Mouse (Mus musculus) splenic B cell, adult 2 months (primary cell): ENCODE measurements at regions not wholly inside any gene's neighbourhood (a gene's known extent, or its start where the extent isn't known, plus 50 kb on each side); places are given as distances from the start of the nearest gene placed in this dataset.

Source experiments
- DNase-seq: peaks from one replicate; pipeline ENCODE4 v3.0.0-alpha.2; 2011; ENCODE audit warnings: low read depth, low spot score
- H3K27me3 ChIP-seq: 2 replicates; pipeline ENCODE4 v1.6.1; 2012; ENCODE audit warnings: mild to moderate bottlenecking, low read length, moderate library complexity, mixed read lengths; ENCODE audit not compliant: control insufficient read depth, poor library complexity, insufficient read depth, severe bottlenecking
- H3K36me3 ChIP-seq: 2 replicates; pipeline ENCODE4 v1.6.1; 2012; ENCODE audit warnings: mild to moderate bottlenecking, low read length, moderate library complexity, mixed read lengths; ENCODE audit not compliant: control insufficient read depth, poor library complexity, insufficient read depth, severe bottlenecking

DNA sequence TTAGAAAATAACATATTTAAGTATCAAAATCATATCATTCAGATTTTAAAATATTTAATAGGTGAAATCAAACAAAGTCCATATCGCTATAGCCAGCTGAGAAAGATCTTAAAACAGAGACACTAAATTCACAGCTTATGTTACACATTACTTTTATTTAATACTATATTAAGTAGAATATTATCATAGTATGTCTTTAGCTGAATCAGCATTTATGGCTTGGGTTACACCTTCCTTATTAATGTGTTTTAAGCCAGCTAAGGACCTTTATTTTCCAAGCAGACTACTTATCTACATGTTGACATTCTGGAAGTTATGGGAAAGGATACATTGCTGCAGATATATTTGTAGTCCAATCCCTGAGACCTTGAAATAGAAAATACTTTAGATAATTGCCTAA lies 684.9 kb upstream of the Adgrl4 start:
- H3K36me3 ChIP-seq: no peaks in the 10 kb centered on the region
- no peak for DNase-seq
- H3K27me3 ChIP-seq: no peaks in the 10 kb centered on the region

DNA sequence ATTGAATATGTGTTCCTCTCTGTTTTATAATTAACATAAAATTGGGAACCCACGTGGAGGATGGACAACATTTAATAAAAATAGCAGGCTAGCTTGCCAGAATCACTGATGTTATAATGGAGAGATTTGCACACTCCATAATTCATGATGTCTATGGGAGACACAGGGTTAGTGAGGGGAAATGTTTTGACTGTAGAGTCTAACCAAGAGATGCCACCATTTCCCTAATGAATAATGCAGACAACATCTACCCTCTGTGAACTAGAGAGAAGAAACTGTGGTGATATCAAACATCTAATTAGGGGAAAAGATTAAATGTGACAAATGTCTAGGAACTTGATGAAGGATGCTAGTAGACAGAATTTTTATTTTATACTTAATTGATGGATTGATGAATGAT lies 677.8 kb upstream of the Adgrl4 start:
- H3K27me3 ChIP-seq: no peaks in the 10 kb centered on the region
- DNase-seq: no peak

DNA sequence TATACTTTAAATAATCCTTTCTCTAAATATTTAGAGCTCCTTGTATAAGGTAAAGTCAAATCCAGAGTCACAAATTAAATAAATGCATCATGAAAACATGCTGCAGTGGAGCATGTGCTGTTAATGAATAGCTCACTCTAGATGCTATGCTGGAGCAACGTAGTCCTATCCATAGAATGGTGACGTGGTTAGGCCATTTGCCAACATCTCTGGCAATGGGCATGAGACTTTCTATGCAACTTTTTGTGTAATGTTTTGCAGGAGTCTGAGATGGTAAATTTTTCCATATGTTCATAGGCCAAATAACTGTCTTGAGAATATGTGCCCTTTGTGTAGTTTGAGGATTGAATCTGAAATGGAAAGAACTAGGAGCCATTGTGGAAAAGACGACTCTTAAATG lies 653.1 kb upstream of the Adgrl4 start:
- Histone ChIP-seq H3K27me3 (no peaks in the 10 kb centered on the region), H3K36me3 (no peaks in the 10 kb centered on the region)
- DNase-seq: no peak

More for the DNA sequence above, 677.8 kb upstream of the Adgrl4 start:
- H3K36me3 ChIP-seq: no peaks in the 10 kb centered on the region

DNA sequence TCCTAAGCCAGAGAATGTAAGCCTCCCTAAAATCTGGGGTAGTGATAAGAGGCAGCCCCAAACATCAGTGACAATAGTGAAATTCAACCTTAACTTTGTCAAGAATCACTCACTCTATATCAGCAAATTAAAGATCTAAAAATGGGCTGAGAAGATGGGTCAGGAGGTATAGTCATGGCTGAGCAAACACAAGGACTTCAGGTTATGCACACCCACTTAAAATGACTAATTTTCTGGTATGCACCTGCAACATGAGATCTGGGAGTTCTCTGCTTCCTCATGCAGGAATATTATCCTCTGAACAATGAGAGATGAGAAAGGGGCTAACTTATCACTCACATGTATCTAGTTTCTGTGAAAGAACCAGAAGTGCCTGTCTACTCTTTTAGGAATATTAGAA lies 619.9 kb upstream of the Adgrl4 start:
- H3K27me3 ChIP-seq: no peaks in the 10 kb centered on the region
- no peak for DNase-seq

DNA sequence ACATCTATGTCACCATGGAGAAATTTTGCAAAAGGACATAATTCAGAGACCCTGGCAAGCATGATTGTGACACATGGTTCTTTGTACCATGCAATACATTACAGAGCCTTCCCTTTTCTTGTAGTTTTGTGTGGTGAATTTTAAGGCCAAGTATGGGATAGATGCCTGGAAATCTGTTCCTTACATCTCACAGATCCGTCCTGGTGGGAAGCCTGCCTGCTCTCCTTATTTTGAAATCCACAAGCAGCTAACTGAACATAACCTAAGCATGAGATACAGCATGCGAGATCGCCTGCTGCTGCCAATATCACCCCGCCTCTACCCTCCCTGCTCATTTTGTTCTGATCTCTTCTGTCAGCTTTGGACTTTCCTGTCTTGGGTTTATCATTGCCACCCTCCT lies 618.3 kb upstream of the Adgrl4 start:
- Histone ChIP-seq H3K36me3 (no peaks in the 10 kb centered on the region), H3K27me3 (no peaks in the 10 kb centered on the region)
- no peak for DNase-seq

More for the DNA sequence above, 619.9 kb upstream of the Adgrl4 start:
- no peaks in the 10 kb centered on the region for H3K36me3 ChIP-seq

DNA sequence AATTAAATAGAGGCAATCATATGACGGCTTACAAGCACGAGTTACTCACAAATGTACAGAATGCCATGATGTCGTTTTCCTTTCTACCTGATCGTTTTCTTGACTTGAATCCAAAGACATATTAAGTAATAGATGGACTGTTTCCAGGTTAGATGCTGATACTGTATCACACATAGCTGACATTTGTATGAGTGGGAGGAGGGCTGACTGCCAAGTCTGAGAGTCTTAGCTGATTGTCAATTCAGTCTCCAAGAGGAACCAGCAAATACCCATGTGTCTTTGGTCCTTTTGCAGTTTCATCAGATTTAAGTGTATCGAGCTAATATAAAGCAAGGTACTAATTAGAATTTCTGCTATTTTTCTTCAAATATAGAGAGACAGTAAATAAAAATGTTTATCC lies 617.6 kb upstream of the Adgrl4 start:
- Histone ChIP-seq H3K36me3 (no peaks in the 10 kb centered on the region), H3K27me3 (no peaks in the 10 kb centered on the region)
- DNase-seq: no peak

DNA sequence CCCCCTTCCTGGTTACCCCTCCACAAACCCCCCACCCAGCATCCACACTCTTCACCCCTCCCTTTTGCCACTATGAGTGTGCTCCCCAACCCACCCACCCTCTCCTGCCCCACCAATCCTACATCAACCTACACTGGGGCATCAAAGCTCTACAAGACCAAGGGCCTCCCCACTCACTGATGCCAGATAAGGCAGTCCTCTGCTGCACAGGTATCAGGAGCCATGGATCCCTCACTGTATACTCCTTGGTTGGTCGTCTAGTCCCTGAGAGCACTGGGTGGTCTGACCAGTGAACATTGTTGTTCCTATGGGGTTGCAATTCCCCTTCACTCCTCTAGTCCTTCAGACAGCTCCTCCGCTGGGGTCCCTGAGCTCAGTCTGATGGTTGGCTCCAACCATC lies 591.7 kb upstream of the Adgrl4 start:
- no peak for DNase-seq
- no peaks in the 10 kb centered on the region for H3K36me3 ChIP-seq
- H3K27me3 ChIP-seq: no peaks in the 10 kb centered on the region; the same call in 1 of the 2 replicates

DNA sequence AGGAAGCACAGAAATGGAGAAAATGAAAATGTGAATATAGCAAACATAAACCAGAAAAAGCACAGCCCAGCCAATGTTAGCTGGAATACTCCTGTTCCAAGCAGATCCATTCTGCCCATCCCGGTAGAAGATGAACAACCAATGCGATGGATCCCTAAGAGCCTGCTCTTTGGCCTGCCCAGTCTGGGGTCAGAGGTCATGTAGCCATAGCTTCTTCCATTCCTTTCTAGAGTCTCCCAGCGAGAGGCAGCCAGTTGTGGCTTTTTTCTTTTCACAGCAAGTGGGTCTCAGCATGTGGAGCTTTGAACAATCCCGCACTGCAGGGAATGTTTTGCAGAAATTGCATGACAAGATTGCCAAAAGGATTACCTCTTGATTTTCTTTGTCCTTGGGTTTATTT lies 585.6 kb upstream of the Adgrl4 start:
- Histone ChIP-seq H3K27me3 (no peaks in the 10 kb centered on the region; the same call in 1 of the 2 replicates), H3K36me3 (no peaks in the 10 kb centered on the region)
- DNase-seq: no peak

DNA sequence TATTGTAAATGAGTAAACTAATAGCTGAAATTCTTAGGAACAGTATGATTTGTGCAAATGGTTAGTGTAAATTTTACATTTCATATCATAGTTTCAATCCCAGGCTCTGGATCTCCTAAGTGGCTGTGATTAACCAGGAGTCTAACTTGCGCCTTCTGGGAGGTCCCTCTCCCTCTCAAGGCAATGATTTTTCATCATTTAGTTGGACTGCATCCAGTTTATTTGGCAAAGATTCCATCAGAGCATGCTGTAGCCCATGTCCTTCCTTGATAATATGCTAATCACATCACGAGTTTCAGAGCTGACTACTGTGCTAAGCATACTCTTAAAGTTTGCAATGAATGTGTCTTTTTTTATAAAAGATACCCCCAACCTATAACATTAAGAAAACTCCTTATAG lies 541.0 kb upstream of the Adgrl4 start:
- Histone ChIP-seq H3K36me3 (no peaks in the 10 kb centered on the region), H3K27me3 (no peaks in the 10 kb centered on the region)
- DNase-seq: no peak

DNA sequence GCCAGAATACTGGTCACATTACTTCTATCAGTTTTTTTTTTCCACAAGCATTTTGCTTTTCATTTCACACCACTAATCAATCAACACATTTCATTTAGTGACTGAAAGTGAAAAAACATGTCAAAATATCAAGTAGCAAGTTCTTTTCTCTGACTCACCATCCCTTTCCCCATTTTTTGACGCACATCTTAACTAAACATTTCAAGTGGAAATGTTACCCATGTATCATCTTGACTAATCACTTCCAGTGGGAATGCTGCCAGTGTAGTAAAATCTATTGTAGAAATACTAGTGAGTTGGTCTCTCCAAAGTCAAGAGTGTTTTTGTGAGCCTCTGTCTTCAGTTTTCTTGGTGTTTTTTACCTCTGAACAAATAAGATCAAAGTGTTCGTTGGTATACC lies 527.6 kb upstream of the Adgrl4 start:
- Histone ChIP-seq H3K27me3 (no peaks in the 10 kb centered on the region), H3K36me3 (no peaks in the 10 kb centered on the region)
- no peak for DNase-seq

DNA sequence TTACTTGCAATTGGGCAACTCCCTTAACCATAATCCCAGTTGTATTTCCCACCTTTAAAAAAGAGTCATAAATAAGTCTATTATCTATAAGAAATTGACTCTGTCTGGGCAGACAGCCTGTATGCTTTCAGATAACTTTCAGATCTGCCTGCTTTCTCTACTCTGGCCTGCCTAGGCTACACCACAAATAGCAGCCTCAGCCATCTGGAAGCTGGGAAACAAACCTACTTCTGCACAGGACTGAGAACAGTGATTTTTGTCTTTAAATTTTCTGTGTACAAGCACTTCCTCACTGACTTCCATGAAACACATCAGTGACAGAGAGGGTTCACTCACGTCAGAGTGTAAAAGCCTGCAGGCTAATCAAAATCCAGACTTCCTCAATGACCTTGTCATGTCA lies 482.8 kb upstream of the Adgrl4 start:
- Histone ChIP-seq H3K27me3 (no peaks in the 10 kb centered on the region), H3K36me3 (no peaks in the 10 kb centered on the region)
- no peak for DNase-seq

DNA sequence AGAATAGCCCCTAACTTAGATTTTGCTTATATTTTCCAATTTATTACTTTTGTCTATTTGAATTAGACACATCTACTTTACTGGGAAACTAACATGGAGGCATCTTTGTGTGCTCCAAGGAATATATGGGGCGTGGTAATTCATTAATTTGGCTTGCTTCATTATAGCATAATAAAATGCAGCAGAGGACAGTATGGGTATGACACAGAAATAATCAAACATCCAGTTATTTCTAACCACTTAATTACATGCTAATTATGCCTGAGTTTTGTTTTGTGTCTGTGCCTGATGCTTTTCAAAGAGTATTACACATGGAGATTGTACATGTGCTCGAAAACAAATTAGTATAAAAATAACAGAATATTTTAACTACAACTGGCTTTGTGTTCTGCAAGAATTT lies 438.0 kb upstream of the Adgrl4 start:
- DNase-seq: no peak
- H3K27me3 ChIP-seq: no peaks in the 10 kb centered on the region
- H3K36me3 ChIP-seq: no peaks in the 10 kb centered on the region

DNA sequence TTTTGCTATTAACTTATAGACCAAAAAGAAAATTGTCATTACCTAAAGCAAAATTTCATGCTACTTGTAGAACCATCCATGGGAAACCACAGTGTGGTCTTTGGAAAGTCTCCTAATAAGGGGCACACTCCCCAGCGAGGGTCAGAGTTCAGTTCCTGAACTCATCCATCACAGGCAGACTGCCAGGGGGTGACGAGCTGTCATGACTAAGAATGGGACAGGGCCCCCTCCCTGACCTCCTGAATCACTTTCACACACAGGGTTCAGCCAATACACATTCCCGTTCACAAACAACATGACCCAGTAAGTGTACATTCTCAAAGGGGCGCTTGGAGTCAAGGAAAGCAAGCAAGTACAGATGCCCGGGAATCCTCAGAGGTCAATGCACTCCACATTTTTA lies 437.5 kb upstream of the Adgrl4 start:
- DNase-seq: no peak
- Histone ChIP-seq H3K36me3 (no peaks in the 10 kb centered on the region), H3K27me3 (no peaks in the 10 kb centered on the region)

DNA sequence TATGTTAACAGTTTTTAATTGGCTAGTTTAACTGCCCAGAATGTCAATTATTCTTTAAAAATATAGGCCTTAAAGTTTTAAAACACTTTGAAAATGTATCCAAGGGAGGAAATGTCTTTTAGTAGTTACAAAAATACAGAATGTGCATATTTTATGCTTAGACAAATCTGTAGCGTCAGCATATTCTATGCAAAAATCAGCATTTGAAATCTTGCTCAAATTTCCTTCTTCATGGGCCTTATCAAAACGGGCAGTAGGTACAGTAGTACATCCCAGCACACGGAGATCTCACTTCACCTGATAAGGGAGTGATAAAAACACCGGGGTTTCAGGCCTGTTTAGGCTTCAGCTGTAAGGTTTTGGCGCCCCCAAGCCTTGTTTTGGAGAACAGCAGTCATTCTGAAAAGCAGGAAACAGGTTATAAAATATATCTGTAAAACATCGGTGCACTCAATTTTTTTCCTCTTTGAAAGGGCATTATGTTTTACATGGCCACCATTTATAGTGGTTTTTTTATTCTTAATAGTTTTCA lies 435.7 kb upstream of the Adgrl4 start:
- no peak for DNase-seq
- no peaks in the 10 kb centered on the region for H3K36me3 ChIP-seq

DNA sequence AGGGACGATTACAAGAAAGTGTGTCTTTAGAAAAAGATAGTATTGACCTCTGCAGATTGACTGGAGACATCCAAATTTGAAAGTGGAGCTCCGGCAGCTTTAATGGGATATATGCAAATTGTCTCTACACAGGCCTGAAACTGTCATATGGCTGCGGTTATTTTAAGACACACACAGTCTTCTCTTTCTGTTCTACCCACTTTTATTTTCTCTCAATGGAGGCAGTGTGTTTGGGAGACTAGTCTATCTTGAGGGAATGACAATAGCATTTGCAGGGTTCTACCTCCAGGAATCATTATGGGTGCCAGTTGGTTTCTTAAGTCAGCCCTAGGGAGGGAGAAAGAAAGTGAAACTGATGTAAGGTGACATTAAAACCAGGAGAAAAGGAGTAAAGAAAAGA lies 434.2 kb upstream of the Adgrl4 start:
- no peak for DNase-seq
- H3K36me3 ChIP-seq: no peaks in the 10 kb centered on the region

More for the DNA sequence above, 435.7 kb upstream of the Adgrl4 start:
- no peaks in the 10 kb centered on the region for H3K27me3 ChIP-seq

DNA sequence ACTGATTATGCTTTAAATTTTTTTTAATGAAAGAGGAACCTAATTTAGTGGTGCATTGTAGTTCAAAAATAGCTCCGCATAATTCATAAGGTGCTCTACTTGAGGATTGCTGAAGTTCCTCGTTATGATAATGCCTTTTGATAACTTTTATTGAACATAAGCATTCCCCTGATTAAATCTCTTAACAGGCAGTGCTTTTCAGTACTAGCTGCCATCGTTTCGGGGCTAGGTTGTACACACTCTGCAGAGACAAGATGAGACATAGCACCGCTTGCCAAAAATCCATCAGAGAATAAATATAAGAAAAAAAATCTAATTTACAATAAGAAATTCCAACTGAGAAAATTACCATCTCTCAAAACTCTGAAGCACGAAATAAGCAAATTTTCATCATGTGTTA lies 433.7 kb upstream of the Adgrl4 start:
- Histone ChIP-seq H3K27me3 (no peaks in the 10 kb centered on the region), H3K36me3 (no peaks in the 10 kb centered on the region)
- DNase-seq: no peak

More for the DNA sequence above, 434.2 kb upstream of the Adgrl4 start:
- no peaks in the 10 kb centered on the region for H3K27me3 ChIP-seq
